Mouse (Mus musculus) heart, postnatal 14 days (tissue): ENCODE data around the gene Mcee. TPM values are rescaled to one million over a fixed set of nuclear protein-coding genes. Genes with fewer than 3 reads are reported as not detected.
A peak's percentile ranks its signal among the peaks of the same experiment; 100 is the strongest.

Experiments
- DNase-seq, 2 experiments: peaks; one replicate each; pipeline ENCODE4 v3.0.0; 2021 to 2022
- intact Hi-C: fragments of 180-260 bp; cut with DNase I; formaldehyde crosslinking; loops from one replicate; pipeline ENCODE4 v1.15.1; 2025
- long read RNA-seq, 2 experiments: library from polyadenylated mRNA; stranded (forward); transcript quantifications; one replicate each; pipeline ENCODE4 v2.0.0; 2021
- total RNA-seq, 2 experiments: library from RNA; stranded (reverse); gene quantifications; 2 replicates each; pipeline ENCODE4 v1.2.3; 2021

Mcee gene
- 100 to 1,000 TPM; 157 to 162 TPM for total RNA-seq
- long read RNA-seq, experiment 1, transcript Mcee-204 (2 exons, 391 nt) = minor isoform, 10 of 171 reads
- long read RNA-seq, experiment 1, transcript Mcee-203 (3 exons, 532 nt) = minor isoform, 15 of 171 reads
- long read RNA-seq, experiment 1, transcript Mcee-201 (3 exons, 828 nt) = major isoform, 63 of 171 reads
- long read RNA-seq, experiment 1, partial matches to known transcripts = 79 of 171 reads
- long read RNA-seq, experiment 1, other reads (novel, unspliced or antisense) = 4 of 171 reads
- long read RNA-seq, experiment 2, transcript Mcee-203 (3 exons, 532 nt) = minor isoform, 15 of 250 reads
- long read RNA-seq, experiment 2, transcript Mcee-201 (3 exons, 828 nt) = major isoform, 42 of 250 reads
- long read RNA-seq, experiment 2, transcript Mcee-204 (2 exons, 391 nt) = minor isoform, 24 of 250 reads
- long read RNA-seq, experiment 2, partial matches to known transcripts = 164 of 250 reads
- long read RNA-seq, experiment 2, other reads (novel, unspliced or antisense) = 3 of 250 reads

GRCm38 (mm10) chr7:64392122-64392818 is at the start of gene Mcee, which contains the start of gene Mphosph10:
Mcee (plus strand) TSS chr7:64392607.
Mphosph10 (minus strand) TSS chr7:64392268.
- intact Hi-C loops = loop anchor here (5.0 kb wide), 1 partner anchor 105 kb away; the partner anchor contains the start of gene Mtmr10
- DNase-seq = peak; percentile 97 to 99

GRCm38 (mm10) chr7:64347813-64348212 is 44.6 kb upstream of the Mcee start:
- DNase-seq = no peak
- intact Hi-C loops = no loop called here

GRCm38 (mm10) chr7:64349147-64349861 is 43.1 kb upstream of the Mcee start:
- DNase-seq = no peak

GRCm38 (mm10) chr7:64351087-64351486 is 41.3 kb upstream of the Mcee start:
- DNase-seq = peak; percentile 12 to 14
- intact Hi-C loops = no loop called here

More at GRCm38 (mm10) chr7:64349147-64349861, 43.1 kb upstream of the Mcee start:
- intact Hi-C loops = no loop called here

GRCm38 (mm10) chr7:64354206-64354605 is 38.2 kb upstream of the Mcee start:
- intact Hi-C loops = no loop called here
- DNase-seq = no peak

GRCm38 (mm10) chr7:64356661-64357060 is 35.7 kb upstream of the Mcee start:
- no peak for DNase-seq
- intact Hi-C loops = no loop called here

- peak; percentile 33 to 46 for DNase-seq
- intact Hi-C loops = no loop called here
Measured at GRCm38 (mm10) chr7:64357405-64357804, 35.0 kb upstream of the Mcee start.

GRCm38 (mm10) chr7:64358666-64359065 is 33.7 kb upstream of the Mcee start:
- intact Hi-C loops = no loop called here
- DNase-seq = no peak

GRCm38 (mm10) chr7:64359943-64360585 is 32.3 kb upstream of the Mcee start:
- DNase-seq = no peak
- intact Hi-C loops = no loop called here

GRCm38 (mm10) chr7:64360586-64360945 is 31.8 kb upstream of the Mcee start:
- intact Hi-C loops = no loop called here
- DNase-seq = no peak

- intact Hi-C loops = no loop called here
- DNase-seq = no peak
Measured at GRCm38 (mm10) chr7:64365863-64366262, 26.5 kb upstream of the Mcee start.

GRCm38 (mm10) chr7:64369841-64370240 is 22.6 kb upstream of the Mcee start:
- intact Hi-C loops = no loop called here

GRCm38 (mm10) chr7:64371940-64372878 is 20.2 kb upstream of the Mcee start:
- intact Hi-C loops = no loop called here

More at GRCm38 (mm10) chr7:64369841-64370240, 22.6 kb upstream of the Mcee start:
- no peak for DNase-seq

GRCm38 (mm10) chr7:64373147-64373829 is 19.1 kb upstream of the Mcee start:
- intact Hi-C loops = no loop called here
- no peak for DNase-seq

More at GRCm38 (mm10) chr7:64371940-64372878, 20.2 kb upstream of the Mcee start:
- no peak for DNase-seq

- DNase-seq = peak; percentile 88 to 91
- intact Hi-C loops = no loop called here
Measured at GRCm38 (mm10) chr7:64373830-64374562, 18.4 kb upstream of the Mcee start, which contains the start of gene Fan1. Fan1 (minus strand) TSS chr7:64374095.

- DNase-seq = peak in 1 of 2 experiments; percentile 5
- intact Hi-C loops = loop anchor here (5.0 kb wide), 1 partner anchor 104 kb away; the partner anchor contains the start of gene Mtmr10
Measured at GRCm38 (mm10) chr7:64391479-64391878, 928 bp upstream of the Mcee start.

- no peak for DNase-seq
- intact Hi-C loops = loop anchor here (5.0 kb wide), 1 partner anchor 105 kb away; the partner anchor contains the start of gene Mtmr10
Measured at GRCm38 (mm10) chr7:64392819-64393151, 378 bp downstream of the Mcee start.

GRCm38 (mm10) chr7:64400725-64401124 is 8.3 kb downstream of the Mcee start:
- intact Hi-C loops = no loop called here
- no peak for DNase-seq
